Mouse (Mus musculus) liver, embryonic 16.5 days (tissue): Measurements from ENCODE around the gene Cnst. TPM values are rescaled to one million over a fixed set of nuclear protein-coding genes. Genes with fewer than 3 reads are reported as not detected.
A peak's percentile ranks its signal among the peaks of the same experiment; 100 is the strongest.

ENCODE experiments used
- ATAC-seq: fragments of 200-750 bp; cut with Nextera tagmentation; 2 replicates; pipeline ENCODE4 v1.8.0; 2017; ENCODE audit warnings: low read depth, mild to moderate bottlenecking, moderate number of reproducible peaks, moderate library complexity
- H3K27ac ChIP-seq: fragments of 300-500 bp; sonication (generic); 2 replicates; pipeline ENCODE4 v1.5.1; 2014; ENCODE audit warnings: mild to moderate bottlenecking, low read length
- H3K27me3 ChIP-seq: fragments of 300-500 bp; sonication (generic); 2 replicates; pipeline ENCODE4 v1.6.1; 2014; ENCODE audit warnings: low read depth, low read length, mixed read lengths; ENCODE audit not compliant: control insufficient read depth, insufficient read depth
- H3K36me3 ChIP-seq: fragments of 300-500 bp; sonication (generic); 2 replicates; pipeline ENCODE4 v1.6.1; 2014; ENCODE audit warnings: mild to moderate bottlenecking; ENCODE audit not compliant: control insufficient read depth, insufficient read depth
- H3K4me1 ChIP-seq: fragments of 300-500 bp; sonication (generic); 2 replicates; pipeline ENCODE4 v1.6.1; 2014; ENCODE audit warnings: low read depth, low read length, mixed read lengths; ENCODE audit not compliant: control insufficient read depth
- H3K4me2 ChIP-seq: fragments of 300-500 bp; sonication (generic); 2 replicates; pipeline ENCODE4 v1.6.1; 2014; ENCODE audit warnings: low read depth, low read length, mixed read lengths
- H3K4me3 ChIP-seq: fragments of 300-500 bp; sonication (generic); 2 replicates; pipeline ENCODE4 v1.5.1; 2014; ENCODE audit warnings: low read depth, mild to moderate bottlenecking, low read length
- H3K9ac ChIP-seq: fragments of 300-500 bp; sonication (generic); 2 replicates; pipeline ENCODE4 v1.6.1; 2014; ENCODE audit warnings: low read depth, low read length
- H3K9me3 ChIP-seq: fragments of 300-500 bp; sonication (generic); replicated peaks from 2 replicates; pipeline ENCODE4 v1.6.1; 2016; ENCODE audit warnings: low read length; ENCODE audit not compliant: control insufficient read depth
- WGBS: fragments of 180-500 bp; shearing (Covaris S2); extraction: QIAGEN DNeasy Blood & Tissue Kit; methylation state at CpG from one replicate; pipeline ENCODE4 v1.1.7; 2014; ENCODE audit not compliant: insufficient replicate concordance; 5-methylcytosine and 5-hydroxymethylcytosine counted together
- polyA plus RNA-seq: library from polyadenylated mRNA; unstranded; fragments of >200 nt; fragmentation: Nextera tagmentation; extraction: Ambion mirVana; gene quantifications from 2 replicates; pipeline ENCODE4 v1.2.1, GENCODE M21; 2015

Cnst gene
- polyA plus RNA-seq, 1 experiment from 2014 or later: 11.6 TPM

DNA sequence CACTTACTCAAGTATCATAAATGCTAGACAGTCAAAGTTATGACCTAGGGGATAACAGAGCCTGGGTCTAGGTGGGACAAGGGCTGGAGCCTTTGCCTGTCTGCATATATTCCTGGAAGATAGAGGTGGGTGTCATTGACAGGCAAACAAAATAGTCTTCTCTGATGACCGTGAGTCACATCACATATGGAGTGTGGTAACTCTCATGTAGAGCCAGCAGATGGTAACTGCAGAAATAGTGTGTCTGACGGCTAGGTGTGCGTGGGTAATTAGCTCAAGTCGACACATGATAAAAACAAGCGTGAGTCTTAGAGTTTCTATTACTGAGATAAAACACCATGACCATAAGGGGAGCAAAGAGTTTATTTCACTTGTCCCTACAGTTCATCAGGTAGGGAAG lies 116.9 kb downstream of the Cnst start:
- H3K9ac ChIP-seq: no peak overlapping the region
- H3K4me2 ChIP-seq: no peak overlapping the region
- no peak overlapping the region for H3K4me3 ChIP-seq
- 79% methylated on average over 5 of the region's 5 CpGs for WGBS
- no peak for ATAC-seq
- no peaks in the 10 kb centered on the region for H3K9me3 ChIP-seq
- no peak overlapping the region for H3K27ac ChIP-seq
- H3K4me1 ChIP-seq: no peaks in the 10 kb centered on the region
- H3K36me3 ChIP-seq: no peaks in the 10 kb centered on the region
- peaks cover 14% of the 10 kb centered on the region for H3K27me3 ChIP-seq

DNA sequence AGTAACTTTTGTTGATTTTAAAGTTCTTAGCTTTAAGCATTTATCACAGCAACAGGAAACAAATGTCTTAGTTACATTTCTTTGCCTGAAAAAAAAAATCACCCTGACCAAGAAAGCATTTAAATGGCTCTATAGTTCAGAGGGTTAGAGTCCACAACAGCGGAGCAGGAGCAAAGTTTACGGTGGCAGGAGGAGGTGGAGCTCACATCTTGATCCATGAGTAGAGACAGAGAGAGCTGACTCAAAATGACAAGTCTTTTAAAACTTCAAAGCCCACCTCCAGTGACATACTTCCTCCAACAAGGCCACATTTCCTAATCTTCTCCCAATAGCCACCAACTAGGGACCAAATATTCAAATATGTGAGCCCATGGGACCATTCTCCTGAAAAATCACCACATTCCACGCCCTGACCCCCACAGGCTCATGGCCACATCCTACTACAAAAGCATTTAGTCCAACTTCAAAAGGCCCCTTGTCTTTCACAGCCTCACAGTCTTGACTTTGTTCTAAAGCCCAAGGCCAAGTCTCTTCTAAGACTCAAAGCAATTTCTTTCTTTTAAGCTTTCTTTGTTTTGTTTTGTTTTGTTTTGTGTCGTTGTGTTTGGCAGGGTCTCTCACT lies 118.2 kb downstream of the Cnst start:
- no peaks in the 10 kb centered on the region; the same call in 1 of the 2 replicates for H3K4me1 ChIP-seq
- H3K4me2 ChIP-seq: no peak overlapping the region
- no peak overlapping the region for H3K27ac ChIP-seq
- H3K9me3 ChIP-seq: no peaks in the 10 kb centered on the region
- no peak overlapping the region for H3K4me3 ChIP-seq
- WGBS: 53% methylated on average over 4 of the region's 4 CpGs
- H3K36me3 ChIP-seq: no peaks in the 10 kb centered on the region
- peaks cover 28% of the 10 kb centered on the region for H3K27me3 ChIP-seq
- H3K9ac ChIP-seq: no peak overlapping the region
- no peak for ATAC-seq

DNA sequence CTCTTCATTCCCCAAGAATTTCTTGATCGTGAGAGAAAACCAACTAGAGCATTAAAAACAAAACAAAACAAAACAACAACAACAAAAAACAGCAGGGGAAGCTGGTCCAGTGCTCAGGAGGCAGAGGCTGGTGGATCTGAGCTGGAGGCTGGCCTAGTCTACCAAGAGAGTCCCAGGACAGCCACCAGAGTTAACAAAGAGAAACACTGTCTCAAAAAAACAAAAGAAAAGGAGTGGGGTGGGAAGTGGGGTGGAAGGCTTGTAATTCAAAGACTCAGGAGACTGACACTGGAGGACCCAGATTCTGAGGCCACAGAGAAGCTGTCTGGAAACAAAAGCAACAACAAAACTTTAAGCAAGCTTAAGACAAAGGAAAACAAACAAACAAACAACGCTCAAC lies 120.8 kb downstream of the Cnst start:
- no peak overlapping the region for H3K4me3 ChIP-seq
- H3K36me3 ChIP-seq: no peaks in the 10 kb centered on the region
- H3K9ac ChIP-seq: no peak overlapping the region
- H3K27me3 ChIP-seq: peaks cover 30% of the 10 kb centered on the region
- ATAC-seq: no peak
- WGBS: 63% methylated on average over 2 of the region's 2 CpGs
- no peak overlapping the region for H3K27ac ChIP-seq
- no peaks in the 10 kb centered on the region for H3K9me3 ChIP-seq
- H3K4me2 ChIP-seq: no peak overlapping the region
- no peaks in the 10 kb centered on the region; the same call in 1 of the 2 replicates for H3K4me1 ChIP-seq

DNA sequence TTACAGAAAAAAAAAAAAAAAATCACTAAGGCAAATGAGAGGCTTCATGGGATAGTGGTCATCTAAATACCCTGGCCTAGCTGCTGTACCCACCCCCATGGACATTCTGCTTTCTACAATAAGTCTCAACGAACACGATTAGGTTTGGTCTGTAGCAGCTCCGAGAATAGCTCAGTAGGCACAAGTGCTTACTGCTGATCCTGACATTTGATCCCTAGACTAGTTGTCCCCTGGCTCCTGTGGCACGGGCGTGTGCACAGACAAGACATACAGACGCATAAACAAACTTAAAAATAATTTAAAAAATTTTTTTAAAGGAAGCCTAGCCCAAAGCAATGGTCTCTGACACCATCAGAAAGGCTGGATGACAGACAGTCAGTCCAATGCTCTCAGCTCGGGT lies 121.3 kb downstream of the Cnst start:
- Histone ChIP-seq H3K27ac (no peak overlapping the region), H3K4me3 (peak overlapping the region; percentile 67), H3K9ac (no peak overlapping the region), H3K27me3 (peaks cover 30% of the 10 kb centered on the region), H3K36me3 (no peaks in the 10 kb centered on the region), H3K4me1 (no peaks in the 10 kb centered on the region; the same call in 1 of the 2 replicates), H3K4me2 (peak overlapping the region; percentile 76), H3K9me3 (no peaks in the 10 kb centered on the region)
- no peak for ATAC-seq
- WGBS: 24% methylated on average over 7 of the region's 7 CpGs

DNA sequence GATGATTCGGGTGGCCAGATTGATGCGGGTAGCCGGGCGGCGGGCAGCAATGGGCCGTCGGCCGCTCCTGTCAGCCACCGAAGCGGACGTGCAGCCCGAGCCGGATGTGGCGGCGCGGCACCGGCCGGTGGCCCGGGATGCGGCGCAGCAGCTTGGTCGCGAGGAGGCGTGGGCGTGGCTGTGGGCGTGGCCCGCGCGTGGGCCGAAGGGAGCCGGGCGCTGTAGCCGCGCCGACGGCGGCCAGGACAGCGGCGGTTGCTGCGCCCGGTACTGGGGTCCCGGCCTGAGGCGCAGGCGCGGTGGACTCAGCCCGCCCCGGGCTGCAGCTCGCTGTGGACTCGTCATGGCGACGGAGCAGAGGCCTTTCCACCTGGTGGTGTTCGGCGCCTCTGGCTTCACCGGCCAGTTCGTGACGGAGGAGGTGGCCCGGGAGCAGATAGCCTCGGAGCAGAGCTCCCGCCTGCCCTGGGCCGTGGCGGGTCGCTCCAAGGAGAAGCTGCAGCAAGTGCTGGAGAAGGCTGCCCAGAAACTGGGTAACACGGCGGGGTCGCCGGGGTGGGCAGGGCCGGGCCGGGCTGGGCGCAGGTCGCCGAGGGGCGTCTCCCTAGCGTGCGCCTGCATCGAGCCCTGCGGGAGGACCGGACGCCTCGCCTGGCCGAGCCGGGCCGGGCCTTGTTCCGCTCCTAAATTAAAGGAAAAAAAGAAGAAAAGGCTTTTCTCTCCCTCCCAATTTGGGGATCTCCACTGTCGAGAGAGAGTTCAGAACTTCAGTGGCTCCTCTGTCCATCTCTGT lies 122.0 kb downstream of the Cnst start, which contains the start of gene Sccpdh:
Gene Sccpdh, plus strand, starts transcription at position 198 of the 793 bp plus-strand sequence.
- peak; percentile 87 for ATAC-seq
- H3K4me3 ChIP-seq: peak within 1 kb of the TSS; percentile 67
- H3K4me1 ChIP-seq: no peaks in the 10 kb centered on the region; the same call in 1 of the 2 replicates
- H3K27ac ChIP-seq: no peak within 1 kb of the TSS
- H3K36me3 ChIP-seq: no peaks in the 10 kb centered on the region
- H3K9me3 ChIP-seq: no peaks in the 10 kb centered on the region
- H3K9ac ChIP-seq: peak within 1 kb of the TSS; percentile 55
- WGBS: under 1% methylated on average over 76 of the region's 84 CpGs
- H3K27me3 ChIP-seq: peaks cover 30% of the 10 kb centered on the region
- H3K4me2 ChIP-seq: peak within 1 kb of the TSS; percentile 76

DNA sequence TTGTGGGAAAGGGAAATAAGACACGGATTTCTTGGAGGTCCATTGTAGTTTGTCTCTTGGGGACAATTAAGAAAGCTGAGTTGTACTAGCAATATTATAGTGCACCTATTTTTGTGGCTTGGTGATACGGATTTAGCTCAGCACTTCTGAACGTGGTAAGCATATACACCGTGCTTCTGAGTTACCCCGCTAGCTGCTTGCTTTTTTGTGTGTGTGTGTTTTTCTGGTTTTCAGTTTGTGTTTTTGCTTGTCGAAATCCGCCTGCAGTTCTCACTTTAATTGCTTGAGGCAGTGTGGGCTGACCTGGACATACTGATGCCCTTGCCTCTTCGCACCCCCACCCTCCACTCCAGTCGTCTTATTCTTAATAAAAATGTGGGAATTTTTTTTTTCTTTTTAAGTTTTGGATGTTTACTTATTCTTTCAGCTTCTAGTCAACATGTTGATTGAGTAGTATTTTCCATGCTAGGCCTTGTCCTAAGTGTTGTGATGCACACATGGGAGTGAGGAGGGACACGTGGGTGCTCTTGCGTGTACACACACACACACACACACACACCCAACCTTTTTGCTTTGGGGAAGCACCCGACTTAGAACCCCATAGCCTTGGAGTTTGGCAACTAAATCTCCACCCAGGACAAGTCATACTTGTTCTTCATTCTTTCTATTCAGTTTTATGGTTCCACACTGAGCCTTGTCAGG lies 122.8 kb downstream of the Cnst start:
- peaks cover 30% of the 10 kb centered on the region for H3K27me3 ChIP-seq
- H3K9me3 ChIP-seq: no peaks in the 10 kb centered on the region
- WGBS: 27% methylated on average over 12 of the region's 12 CpGs
- peak overlapping the region; percentile 55; the same call in 1 of the 2 replicates for H3K9ac ChIP-seq
- H3K4me1 ChIP-seq: no peaks in the 10 kb centered on the region; the same call in 1 of the 2 replicates
- peak overlapping the region; percentile 76 for H3K4me2 ChIP-seq
- peak overlapping the region; percentile 67 for H3K4me3 ChIP-seq
- no peak for ATAC-seq
- H3K27ac ChIP-seq: no peak overlapping the region
- no peaks in the 10 kb centered on the region for H3K36me3 ChIP-seq

DNA sequence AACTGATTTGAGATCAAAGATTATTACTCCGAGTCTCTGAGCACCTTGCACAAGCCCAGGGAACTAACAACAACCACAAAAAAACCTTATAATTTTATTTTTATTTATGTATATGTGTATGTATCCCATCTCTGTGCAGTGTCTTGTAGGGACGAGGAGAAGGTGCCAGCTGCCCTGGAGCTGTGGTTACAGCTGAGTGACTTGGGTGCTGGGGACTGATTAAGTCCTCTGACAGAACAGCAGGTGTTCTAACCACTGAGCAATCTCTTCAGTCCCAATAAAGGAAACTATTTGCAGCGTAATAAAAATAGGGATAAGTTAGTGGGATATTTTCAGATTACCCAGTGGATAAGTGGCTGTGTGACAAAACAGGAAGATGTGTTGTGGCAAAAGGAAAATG lies 128.2 kb downstream of the Cnst start:
- Histone ChIP-seq H3K9me3 (no peaks in the 10 kb centered on the region), H3K4me2 (no peak overlapping the region), H3K36me3 (no peaks in the 10 kb centered on the region), H3K4me1 (no peaks in the 10 kb centered on the region), H3K27ac (no peak overlapping the region), H3K9ac (no peak overlapping the region), H3K27me3 (peaks cover 3% of the 10 kb centered on the region; the same call in 1 of the 2 replicates), H3K4me3 (no peak overlapping the region)
- ATAC-seq: no peak
- WGBS: 56% methylated on average over 3 of the region's 3 CpGs

DNA sequence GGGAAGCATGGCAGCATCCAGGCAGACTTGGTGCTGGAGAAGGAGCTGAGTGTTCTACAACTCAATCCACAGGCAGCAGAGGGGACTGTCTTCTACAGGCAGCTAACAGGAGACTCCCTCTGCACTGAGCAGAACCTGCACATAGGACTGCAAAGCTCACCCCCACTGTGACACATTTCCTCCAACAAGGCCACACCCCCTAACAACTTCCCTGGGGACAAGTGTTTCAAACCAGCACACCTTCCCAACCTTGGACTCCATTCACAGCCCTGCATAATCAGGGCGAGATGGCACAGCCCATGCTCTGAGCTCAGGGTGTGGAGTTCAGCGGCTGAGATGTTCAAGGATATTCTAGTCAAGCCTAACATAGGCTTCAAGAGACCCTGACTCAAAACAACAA lies 130.9 kb downstream of the Cnst start:
- H3K4me1 ChIP-seq: no peaks in the 10 kb centered on the region
- no peaks in the 10 kb centered on the region for H3K27me3 ChIP-seq
- no peak overlapping the region for H3K4me2 ChIP-seq
- no peak overlapping the region for H3K27ac ChIP-seq
- no peaks in the 10 kb centered on the region for H3K9me3 ChIP-seq
- H3K9ac ChIP-seq: no peak overlapping the region
- 64% methylated on average over 2 of the region's 2 CpGs for WGBS
- no peak overlapping the region for H3K4me3 ChIP-seq
- H3K36me3 ChIP-seq: no peaks in the 10 kb centered on the region
- no peak for ATAC-seq
